Comparison of ENCODE assay signal across 10 mouse cellular contexts in the genomic region with DNA sequence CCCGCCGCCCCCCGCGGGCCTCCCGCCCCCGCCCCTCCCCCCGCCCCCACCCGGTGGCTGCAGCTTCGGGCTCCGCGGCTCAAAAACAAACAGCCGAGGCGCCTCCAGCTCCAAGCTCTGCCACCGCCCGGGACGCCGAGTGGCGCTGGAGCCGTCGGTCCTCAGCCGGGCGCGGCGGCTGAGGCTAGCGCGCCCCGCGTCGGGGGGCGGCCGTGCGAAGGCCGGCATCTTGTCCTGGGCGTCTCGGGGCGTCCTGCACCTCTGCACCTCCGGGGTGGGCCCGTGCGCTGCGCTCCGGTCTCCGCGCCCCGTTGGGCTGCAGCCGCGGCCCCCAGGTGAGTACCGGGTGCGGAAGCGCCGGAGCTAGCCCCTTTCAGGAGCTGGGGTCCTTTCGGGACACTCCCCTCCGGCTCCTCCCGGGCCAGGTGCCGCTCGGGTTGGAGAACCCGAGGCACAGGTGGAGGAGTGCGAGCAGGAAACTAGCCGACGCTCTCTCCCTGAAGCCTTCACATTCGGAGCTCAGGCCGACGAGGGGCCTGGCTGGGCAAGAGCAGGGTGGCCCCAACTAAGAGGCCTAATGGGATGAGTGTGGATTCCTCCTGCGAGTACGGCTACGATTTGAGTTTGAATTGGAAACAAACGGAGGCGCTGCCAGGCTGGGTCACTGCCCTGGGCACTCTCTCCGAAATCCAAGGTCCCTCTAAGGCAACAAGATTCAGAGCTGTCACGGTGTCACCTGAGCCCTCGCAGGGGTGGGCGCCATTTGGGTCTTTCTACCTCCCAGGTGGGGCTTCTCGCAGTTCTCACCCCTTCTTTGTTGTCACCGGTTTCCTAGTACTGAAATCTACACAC. TPM values are rescaled to one million over a fixed set of nuclear protein-coding genes. Genes with fewer than 3 reads are reported as not detected.
DNase-seq lines count a peak whose midpoint lies in the region; ATAC-seq and TF ChIP-seq lines count a peak whose summit lies in the region.
"Had no signal": no experiment of that assay in that cellular context is flagged by ENCODE, and none has a peak within 500 bp of the region (broad histone marks: within the 10 kb centered on the region; RNA-seq: fewer than 3 reads in every experiment).

No protein-coding gene starts in this region.

- H3K27ac ChIP-seq in heart, postnatal 0 days (ENCODE audit: low read depth): peak overlapping the region; percentile 91
- H3K27ac ChIP-seq in liver, embryonic 14.5 days: no peak overlapping the region
- peak overlapping the region; percentile 92 for H3K27ac ChIP-seq in stomach, embryonic 15.5 days

- H3K27me3 ChIP-seq in heart, postnatal 0 days (ENCODE audit: control insufficient read depth, insufficient read depth, low read length): peaks cover 63% of the 10 kb centered on the region
- peaks cover 100% of the 10 kb centered on the region for H3K27me3 ChIP-seq in liver, embryonic 14.5 days (ENCODE audit: control insufficient read depth, insufficient read depth, low read length)
- H3K27me3 ChIP-seq in stomach, embryonic 15.5 days (replicated peaks): peaks cover 86% of the 10 kb centered on the region

- H3K4me2 ChIP-seq in heart, postnatal 0 days (ENCODE audit: low read depth, low read length): peak overlapping the region; percentile 75
- peak overlapping the region; percentile 61 for H3K4me2 ChIP-seq in liver, embryonic 14.5 days (ENCODE audit: low read depth)
- peak overlapping the region; percentile 91 for H3K4me2 ChIP-seq in stomach, embryonic 15.5 days

- TF ChIP-seq EP300 in heart, postnatal 0 days (IDR thresholded peaks at IDR 0.05; ENCODE audit: low read depth): no peak
- no peak for TF ChIP-seq EP300 in liver, embryonic 14.5 days (IDR thresholded peaks at IDR 0.05; ENCODE audit: low read depth)

- ATAC-seq in heart, postnatal 0 days (ENCODE audit: insufficient read depth, low read depth): no peak
- ATAC-seq in liver, embryonic 14.5 days (ENCODE audit: insufficient read depth): no peak
- no peak for ATAC-seq in stomach, embryonic 15.5 days (ENCODE audit: insufficient read depth, low FRiP score, low read depth)

- H3K4me3 ChIP-seq in lung, adult 2 months (replicated peaks; ENCODE audit: extremely low read depth, low read depth, low read length): peak overlapping the region; percentile 56
- H3K4me3 ChIP-seq in heart, postnatal 0 days (ENCODE audit: low read depth, low read length): peak overlapping the region; percentile 68
- H3K4me3 ChIP-seq in liver, embryonic 14.5 days (ENCODE audit: insufficient read depth in 1 of 2, low read depth in 2 of 2, low read length in 2 of 2): peak overlapping the region; percentile 8 to 43; a peak in 3 of 4 replicates
- peak overlapping the region; percentile 60 for H3K4me3 ChIP-seq in stomach, embryonic 15.5 days (replicated peaks)

- H3K9me3 ChIP-seq in heart, postnatal 0 days (replicated peaks; ENCODE audit: control insufficient read depth, low read length): no peaks in the 10 kb centered on the region
- H3K9me3 ChIP-seq in liver, embryonic 14.5 days (ENCODE audit: control insufficient read depth, low read length): no peaks in the 10 kb centered on the region
- H3K9me3 ChIP-seq in stomach, embryonic 15.5 days: no peaks in the 10 kb centered on the region

- 0 out of 2 replicates have a peak, but pooled peaks cover 2% of the 10 kb centered on the region for H3K4me1 ChIP-seq in lung, adult 2 months (ENCODE audit: control insufficient read depth, insufficient read depth, low read length)
- H3K4me1 ChIP-seq in heart, postnatal 0 days (ENCODE audit: control insufficient read depth, insufficient read depth): 0 out of 2 replicates have a peak, but pooled peaks cover 3% of the 10 kb centered on the region
- H3K4me1 ChIP-seq in liver, embryonic 14.5 days (replicated peaks; ENCODE audit: control insufficient read depth in 2 of 2, insufficient read depth in 2 of 2, low read length in 1 of 2): no peaks in the 10 kb centered on the region
- peaks cover 16% of the 10 kb centered on the region; the same call in 1 of the 2 replicates for H3K4me1 ChIP-seq in stomach, embryonic 15.5 days

- TF ChIP-seq POLR2A in lung, adult 2 months (IDR thresholded peaks at IDR 0.05; ENCODE audit: borderline replicate concordance, extremely low read depth, low read depth, low read length): no peak

- TF ChIP-seq CTCF in lung, adult 2 months (IDR thresholded peaks at IDR 0.05; ENCODE audit: insufficient read depth, low read length): no peak
- no peak for TF ChIP-seq CTCF in heart, postnatal 0 days (IDR thresholded peaks at IDR 0.05; ENCODE audit: low read depth)
- no peak for TF ChIP-seq CTCF in liver, embryonic 14.5 days (IDR thresholded peaks at IDR 0.05; ENCODE audit: low read depth)

- 2% methylated on average over 65 of the region's 73 CpGs for WGBS in lung, adult 2 months
- WGBS in heart, postnatal 0 days: under 1% methylated on average over 64 of the region's 73 CpGs
- 2% methylated on average over 70 of the region's 73 CpGs for WGBS in liver, embryonic 14.5 days (ENCODE audit: insufficient replicate concordance)
- WGBS in stomach, embryonic 15.5 days: under 1% methylated on average over 64 of the region's 73 CpGs

- DNase-seq in lung, adult 2 months: peak; percentile 51
- no peak for DNase-seq in lung, postnatal 14 days
- no peak for DNase-seq in heart, postnatal 0 days (ENCODE audit: low spot score)
- DNase-seq in liver, embryonic 14.5 days (ENCODE audit: low read depth in 3 of 3, low spot score in 3 of 3): no peak
- no peak for DNase-seq in spleen, postnatal 4 days (ENCODE audit: low spot score in 2 of 2)
- no peak for DNase-seq in thymus, postnatal 36 days
- no peak for DNase-seq in frontal cortex, adult 2 months (ENCODE audit: extremely low spot score in 1 of 2, low spot score in 1 of 2)
- DNase-seq: gastrocnemius, postnatal 14 days had no signal

- H3K36me3 ChIP-seq in heart, postnatal 0 days (replicated peaks; ENCODE audit: control insufficient read depth, insufficient read depth, low read length): no peaks in the 10 kb centered on the region
- H3K36me3 ChIP-seq in liver, embryonic 14.5 days (replicated peaks; ENCODE audit: control insufficient read depth, insufficient read depth, low read depth): no peaks in the 10 kb centered on the region
- no peaks in the 10 kb centered on the region for H3K36me3 ChIP-seq in stomach, embryonic 15.5 days

- peak overlapping the region; percentile 86 for H3K9ac ChIP-seq in heart, postnatal 0 days (replicated peaks; ENCODE audit: low read depth, low read length)
- no peak overlapping the region for H3K9ac ChIP-seq in liver, embryonic 14.5 days (replicated peaks)
- H3K9ac ChIP-seq in stomach, embryonic 15.5 days: peak overlapping the region; percentile 56; the same call in 1 of the 2 replicates

RNA-seq across cellular contexts. Expression of a gene that starts 1.0 kb away (rescaled TPM):
- 17.7 and 18.3 TPM in 2 replicates for polyA plus RNA-seq in lung, adult 2 months (2012; rRNA removed)
- 9.3 and 9.8 TPM in 2 replicates for total RNA-seq in heart, postnatal 0 days (2014; rRNA removed; ENCODE audit: low replicate concordance)
- polyA plus RNA-seq in heart, postnatal 0 days (2015; fragmentation: Nextera tagmentation; extraction: Ambion mirVana): 10.7 and 14.7 TPM in 2 replicates
- 0.69 and 0.70 TPM in 2 replicates for polyA plus RNA-seq in liver, embryonic 14.5 days (2012; rRNA removed)
- 0.86 and 1.6 TPM in 2 replicates for polyA plus RNA-seq in liver, embryonic 14.5 days (2014; fragmentation: Nextera tagmentation; extraction: Ambion mirVana)
- polyA plus RNA-seq in stomach, embryonic 15.5 days (2015; fragmentation: Nextera tagmentation; extraction: Ambion mirVana): 20.8 and 23.9 TPM in 2 replicates
- 5.0 and 5.4 TPM in 2 replicates for polyA plus RNA-seq in frontal cortex, adult 2 months (2012; rRNA removed)

RNA-seq across cellular contexts. Expression of a gene that starts 30.0 kb away (rescaled TPM):
- polyA plus RNA-seq in lung, adult 2 months (2012; rRNA removed): not detected in 2 replicates
- not detected in 2 replicates for total RNA-seq in heart, postnatal 0 days (2014; rRNA removed; ENCODE audit: low replicate concordance)
- polyA plus RNA-seq in heart, postnatal 0 days (2015; fragmentation: Nextera tagmentation; extraction: Ambion mirVana): not detected in 2 replicates
- polyA plus RNA-seq in liver, embryonic 14.5 days (2012; rRNA removed): not detected in 2 replicates
- not detected in 2 replicates for polyA plus RNA-seq in liver, embryonic 14.5 days (2014; fragmentation: Nextera tagmentation; extraction: Ambion mirVana)
- polyA plus RNA-seq in stomach, embryonic 15.5 days (2015; fragmentation: Nextera tagmentation; extraction: Ambion mirVana): not detected in 2 replicates
- polyA plus RNA-seq in frontal cortex, adult 2 months (2012; rRNA removed): not detected in 2 replicates
- total RNA-seq: gastrocnemius, postnatal 14 days; neutrophil, adult 5-6 weeks had no signal
